Mouse (Mus musculus): ENCODE results near the gene Olfr1336.

DNA sequence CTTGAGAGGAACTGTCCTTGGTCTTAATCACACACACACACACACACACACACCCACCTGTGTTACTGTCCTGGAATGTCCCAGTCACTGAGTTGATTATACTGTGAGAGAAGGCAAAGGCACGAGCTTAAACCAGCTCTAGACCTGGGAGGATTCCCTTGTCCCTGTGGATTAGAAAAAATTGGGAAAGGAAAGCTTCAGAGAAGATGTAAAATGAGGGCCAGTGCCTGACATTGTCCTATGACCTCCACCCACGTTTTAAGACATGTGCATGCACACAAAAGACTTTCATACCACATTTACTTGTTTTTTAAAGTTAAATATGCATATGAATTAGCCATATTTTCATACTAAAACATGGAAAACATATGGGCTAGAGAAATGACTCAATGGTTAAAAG is 30.9 kb downstream of the Olfr1336 start, which contains the start of gene Olfr5:
- no peak for TF ChIP-seq CTCF (IDR thresholded peaks at IDR 0.05)
- TF ChIP-seq EP300 (IDR thresholded peaks at IDR 0.05) = no peak

Data from lung, postnatal 0 days (tissue).